Mouse (Mus musculus) limb, embryonic 14.5 days (tissue): ENCODE data around the gene Klk10. TPM values are rescaled to one million over a fixed set of nuclear protein-coding genes. Genes with fewer than 3 reads are reported as not detected.

Source experiments
- ATAC-seq: fragments of 200-750 bp; cut with Nextera tagmentation; 2 replicates; pipeline ENCODE4 v1.8.0; 2017; ENCODE audit warnings: low read depth, moderate number of reproducible peaks, moderate TSS enrichment; ENCODE audit not compliant: low FRiP score
- DNase-seq: peaks from one replicate; pipeline ENCODE4 v3.0.0-alpha.2; 2015; ENCODE audit warnings: low spot score
- H3K27ac ChIP-seq: fragments of 300-500 bp; sonication (generic); replicated peaks from 2 replicates; pipeline ENCODE4 v1.5.1; 2014; ENCODE audit warnings: low read depth, mild to moderate bottlenecking, low read length, moderate library complexity, mixed read lengths
- H3K27me3 ChIP-seq: fragments of 300-500 bp; sonication (generic); 2 replicates; pipeline ENCODE4 v1.6.1; 2014; ENCODE audit warnings: low read length, mixed read lengths; ENCODE audit not compliant: control insufficient read depth, insufficient read depth
- H3K36me3 ChIP-seq: fragments of 300-500 bp; sonication (generic); 2 replicates; pipeline ENCODE4 v1.6.1; 2014; ENCODE audit warnings: mild to moderate bottlenecking, low read length, moderate library complexity, mixed read lengths; ENCODE audit not compliant: control insufficient read depth, insufficient read depth
- H3K4me1 ChIP-seq: fragments of 300-500 bp; sonication (generic); 2 replicates; pipeline ENCODE4 v1.6.1; 2014; ENCODE audit warnings: antibody characterized with exemption, low read length, mixed read lengths; ENCODE audit not compliant: control insufficient read depth, insufficient read depth
- H3K4me2 ChIP-seq: fragments of 300-500 bp; sonication (generic); replicated peaks from 2 replicates; pipeline ENCODE4 v1.6.1; 2014; ENCODE audit warnings: low read depth, mild to moderate bottlenecking, low read length, moderate library complexity; ENCODE audit not compliant: severe bottlenecking
- H3K4me3 ChIP-seq: fragments of 300-500 bp; sonication (generic); replicated peaks from 2 replicates; pipeline ENCODE4 v1.5.1; 2014; ENCODE audit warnings: low read length
- H3K9ac ChIP-seq: fragments of 300-500 bp; sonication (generic); 2 replicates; pipeline ENCODE4 v1.6.1; 2014; ENCODE audit warnings: mild to moderate bottlenecking, low read depth, low read length, moderate library complexity; ENCODE audit not compliant: severe bottlenecking
- H3K9me3 ChIP-seq: fragments of 300-500 bp; sonication (generic); 2 replicates; pipeline ENCODE4 v1.6.1; 2016; ENCODE audit warnings: low read length; ENCODE audit not compliant: control insufficient read depth
- POLR2A ChIP-seq: fragments of 200-500 bp; IDR thresholded peaks from 2 replicates; pipeline ENCODE4 v1.8.0; 2012; ENCODE audit warnings: inconsistent platforms, mild to moderate bottlenecking, moderate library complexity, borderline replicate concordance; ENCODE audit not compliant: insufficient read depth, insufficient read length; ENCODE audit errors: extremely low read depth
- WGBS: fragments of 180-500 bp; shearing (Covaris S2); extraction: QIAGEN DNeasy Blood & Tissue Kit; methylation state at CpG from one replicate; pipeline ENCODE4 v1.1.7; 2014; 5-methylcytosine and 5-hydroxymethylcytosine counted together
- polyA plus RNA-seq, 2 experiments: library from polyadenylated mRNA; depleted of rRNA in 1 of 2; stranded (reverse) in 1 of 2; unstranded in 1 of 2; fragments of >200 nt; fragmentation: Nextera tagmentation in 1 of 2; extraction: Ambion mirVana in 1 of 2; gene quantifications; 2 replicates each; pipeline versions ENCODE4 v1.2.1 to v1.2.3; 2012 to 2014

Klk10 gene
- polyA plus RNA-seq, 2 experiments = 6.8 to 7.5 TPM

DNA sequence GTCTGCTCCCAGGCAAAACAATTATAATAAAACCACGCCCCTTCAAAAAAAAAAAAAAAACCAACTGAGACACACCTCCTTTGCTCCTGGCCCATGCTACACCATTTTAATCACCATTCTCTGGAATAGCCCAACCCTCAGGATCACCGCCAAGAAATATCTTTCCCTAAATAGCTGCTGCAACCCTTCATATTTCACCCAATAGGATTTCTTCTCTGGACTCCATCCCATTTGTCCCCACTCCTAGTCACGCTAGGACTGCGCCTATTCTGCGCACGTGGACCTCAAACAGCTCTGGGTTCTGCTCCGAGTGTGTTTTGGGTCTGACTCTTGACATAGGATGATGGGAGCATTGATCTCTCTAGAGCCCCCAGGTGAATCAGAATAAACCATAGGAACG lies 15.5 kb downstream of the Klk10 start:
- DNase-seq = peak; percentile 18
- no peaks in the 10 kb centered on the region for H3K36me3 ChIP-seq
- peak overlapping the region; percentile 79 for H3K4me2 ChIP-seq
- no peaks in the 10 kb centered on the region for H3K9me3 ChIP-seq
- H3K9ac ChIP-seq = 0 out of 2 replicates have a peak overlapping the region, but pooled peaks have one; percentile 46
- H3K4me3 ChIP-seq = peak overlapping the region; percentile 48
- no peak for ATAC-seq
- no peak for TF ChIP-seq POLR2A
- H3K27ac ChIP-seq = no peak overlapping the region
- H3K4me1 ChIP-seq = peaks cover 11% of the 10 kb centered on the region; the same call in 1 of the 2 replicates
- 5% methylated on average over 7 of the region's 8 CpGs for WGBS
- H3K27me3 ChIP-seq = peaks cover 7% of the 10 kb centered on the region; the same call in 1 of the 2 replicates

DNA sequence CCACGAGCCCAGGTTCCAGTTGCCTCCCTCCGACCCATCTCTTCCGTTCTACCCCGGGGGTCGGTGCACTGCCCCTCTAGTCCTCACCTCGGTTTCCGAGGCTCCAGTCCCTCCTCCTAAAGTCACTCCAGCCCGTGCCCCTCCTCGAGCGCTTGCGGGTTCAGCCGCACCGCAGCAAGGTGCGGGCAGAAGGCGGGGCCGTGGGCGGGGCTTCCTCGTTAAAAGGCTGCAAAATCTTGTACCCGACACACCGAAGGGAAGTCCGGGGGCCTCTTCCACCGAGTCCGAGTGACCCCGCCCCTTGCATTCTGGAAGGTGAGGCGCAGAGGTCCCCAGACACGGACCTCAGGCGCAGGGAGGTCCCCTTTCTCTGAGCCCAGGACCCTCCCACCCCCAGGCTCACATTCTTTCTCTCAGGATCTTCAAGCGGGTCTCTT lies 16.5 kb downstream of the Klk10 start, which contains the start of gene Klk8:
Gene Klk8 (plus strand): TSS at position 245 of the 437 bp plus-strand sequence.
- Histone ChIP-seq H3K4me3 (peak within 1 kb of the TSS; percentile 48), H3K4me1 (peaks cover 11% of the 10 kb centered on the region; the same call in 1 of the 2 replicates), H3K9ac (peak within 1 kb of the TSS; percentile 46), H3K4me2 (peak within 1 kb of the TSS; percentile 79), H3K36me3 (no peaks in the 10 kb centered on the region), H3K9me3 (no peaks in the 10 kb centered on the region), H3K27me3 (peaks cover 7% of the 10 kb centered on the region; the same call in 1 of the 2 replicates), H3K27ac (no peak within 1 kb of the TSS)
- 1% methylated on average over 27 of the region's 28 CpGs for WGBS
- peak; percentile 34; the same call in 1 of the 2 replicates for ATAC-seq
- TF ChIP-seq POLR2A = no peak
- DNase-seq = no peak

DNA sequence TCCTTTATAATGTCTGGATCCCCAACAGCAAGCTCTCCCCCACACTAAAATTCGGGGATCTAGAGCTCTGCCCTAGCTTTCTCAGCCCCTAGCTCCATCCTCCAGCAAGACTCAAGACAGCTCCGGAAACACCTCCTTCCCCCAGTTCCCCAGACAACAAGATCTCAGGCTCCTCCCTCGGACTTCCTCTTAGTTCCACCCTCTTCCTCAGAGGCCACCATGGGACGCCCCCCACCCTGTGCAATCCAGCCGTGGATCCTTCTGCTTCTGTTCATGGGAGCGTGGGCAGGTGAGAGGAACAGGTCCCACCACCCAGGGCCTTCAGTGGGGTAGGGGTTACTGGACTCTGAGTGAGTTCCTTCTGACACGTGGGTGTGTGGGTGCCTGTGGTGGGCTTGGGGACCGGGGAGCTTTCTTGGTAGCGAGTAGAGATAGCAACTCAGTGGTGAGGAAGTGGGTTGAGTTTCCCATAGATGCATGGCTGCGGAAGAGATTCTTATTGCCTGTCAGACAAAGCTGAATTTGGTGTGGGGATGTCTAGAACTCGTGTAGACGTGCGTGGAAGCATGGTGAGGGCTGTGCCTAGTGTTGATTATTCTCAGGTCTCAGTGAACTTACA lies 17.1 kb downstream of the Klk10 start:
- H3K9ac ChIP-seq = peak overlapping the region; percentile 46
- WGBS = 41% methylated on average over 13 of the region's 13 CpGs
- H3K36me3 ChIP-seq = no peaks in the 10 kb centered on the region
- no peak overlapping the region for H3K27ac ChIP-seq
- TF ChIP-seq POLR2A = no peak
- no peaks in the 10 kb centered on the region for H3K9me3 ChIP-seq
- peak overlapping the region; percentile 48 for H3K4me3 ChIP-seq
- ATAC-seq (0 out of 2 replicates have a peak, but pooled peaks have one; percentile 30), DNase-seq (no peak)
- peaks cover 7% of the 10 kb centered on the region; the same call in 1 of the 2 replicates for H3K27me3 ChIP-seq
- peaks cover 11% of the 10 kb centered on the region; the same call in 1 of the 2 replicates for H3K4me1 ChIP-seq
- H3K4me2 ChIP-seq = peak overlapping the region; percentile 79

DNA sequence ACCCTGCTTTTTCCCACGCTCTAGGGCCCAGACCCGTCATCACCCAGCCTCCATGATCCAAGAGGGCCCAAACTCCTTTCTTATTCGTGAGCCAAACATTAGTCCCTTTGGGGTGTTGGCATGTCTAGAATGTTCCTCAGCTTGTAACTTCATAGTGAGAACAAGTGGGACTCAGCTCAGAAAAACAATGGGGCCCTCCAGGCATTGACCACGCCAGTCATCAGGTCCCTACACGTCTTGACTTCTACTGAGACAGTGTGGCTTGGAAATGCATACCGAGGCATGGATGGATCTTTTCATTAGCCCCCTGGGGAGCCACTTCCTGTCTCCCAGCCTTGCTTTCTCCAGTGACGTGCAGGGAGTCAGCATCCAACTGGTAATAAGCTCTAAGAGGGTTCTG lies 19.0 kb downstream of the Klk10 start:
- peaks cover 11% of the 10 kb centered on the region; the same call in 1 of the 2 replicates for H3K4me1 ChIP-seq
- TF ChIP-seq POLR2A = no peak
- WGBS = 60% methylated on average over 7 of the region's 7 CpGs
- no peak overlapping the region for H3K4me2 ChIP-seq
- no peaks in the 10 kb centered on the region for H3K9me3 ChIP-seq
- H3K36me3 ChIP-seq = no peaks in the 10 kb centered on the region
- H3K27ac ChIP-seq = no peak overlapping the region
- no peak overlapping the region for H3K4me3 ChIP-seq
- ATAC-seq (no peak), DNase-seq (no peak)
- H3K9ac ChIP-seq = no peak overlapping the region
- H3K27me3 ChIP-seq = peaks cover 7% of the 10 kb centered on the region; the same call in 1 of the 2 replicates

DNA sequence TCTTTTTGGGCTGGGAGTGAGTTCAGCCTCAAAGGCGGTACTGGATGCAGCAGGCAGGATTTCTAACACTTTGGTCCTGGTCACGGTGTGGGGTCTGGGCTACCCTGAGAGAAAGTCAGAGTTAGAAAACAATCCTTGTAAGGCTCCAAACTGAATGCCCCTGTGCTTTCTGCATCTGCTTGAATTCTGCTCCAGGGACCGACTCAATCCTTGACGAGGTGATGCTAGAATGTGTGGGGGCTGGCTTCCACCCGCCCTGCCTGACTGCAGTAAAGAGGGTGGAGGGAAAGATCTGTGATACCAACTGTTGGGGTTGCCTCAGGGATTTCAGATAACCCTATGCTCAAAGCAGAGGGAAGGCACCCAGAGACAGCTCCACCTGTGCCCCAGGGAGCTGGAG lies 30.2 kb downstream of the Klk10 start, which contains the start of gene Klk7:
Gene Klk7 (plus strand): TSS at position 301 of the 400 bp plus-strand sequence.
- no peak within 1 kb of the TSS for H3K9ac ChIP-seq
- H3K4me3 ChIP-seq = no peak within 1 kb of the TSS
- DNase-seq (no peak), ATAC-seq (no peak)
- H3K36me3 ChIP-seq = no peaks in the 10 kb centered on the region
- no peak within 1 kb of the TSS for H3K4me2 ChIP-seq
- 37% methylated on average over 5 of the region's 5 CpGs for WGBS
- no peak within 1 kb of the TSS for H3K27ac ChIP-seq
- no peak for TF ChIP-seq POLR2A
- H3K9me3 ChIP-seq = no peaks in the 10 kb centered on the region
- no peaks in the 10 kb centered on the region for H3K4me1 ChIP-seq
- H3K27me3 ChIP-seq = no peaks in the 10 kb centered on the region
